Mouse (Mus musculus): ENCODE measurements around the gene Apoa5. TPM values are rescaled to one million over a fixed set of nuclear protein-coding genes. Genes with fewer than 3 reads are reported as not detected.
"Not testable (repeated sequence)": the region's sequence is repeated elsewhere in the genome, so short reads cannot be mapped to it uniquely, and the experiment has no call there.

Gene Apoa5
- polyA plus RNA-seq, 1 experiment: not detected

DNA sequence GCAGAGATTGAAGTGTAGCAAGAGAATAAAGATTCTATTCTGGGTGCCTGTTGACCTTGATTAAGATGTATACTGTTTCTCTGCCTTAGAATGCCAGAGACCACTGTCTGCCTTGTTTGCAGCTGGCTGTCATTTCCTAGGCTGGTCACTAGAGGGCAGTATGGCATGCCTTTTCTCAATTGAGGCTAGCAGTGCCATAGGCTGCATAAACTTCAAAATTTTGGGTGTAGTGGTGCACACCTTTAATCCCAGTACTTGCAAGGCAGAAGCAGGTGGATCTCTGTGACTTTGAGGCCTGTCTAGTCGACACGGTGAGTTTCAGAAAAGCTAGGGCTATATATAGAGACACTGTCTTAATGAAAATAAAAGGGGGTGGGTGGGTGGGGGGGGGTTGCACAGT, 33.7 kb downstream of the Apoa5 start:
- Histone ChIP-seq H3K9me3 (no peaks in the 10 kb centered on the region), H3K4me1 (no peaks in the 10 kb centered on the region; the same call in 1 of the 2 replicates), H3K27me3 (replicated peaks) (peaks cover 22% of the 10 kb centered on the region), H3K36me3 (replicated peaks; ENCODE audit: low read length) (peaks cover 26% of the 10 kb centered on the region), H3K4me3 (replicated peaks) (no peak overlapping the region)
- TF ChIP-seq GATA1 (IDR thresholded peaks at IDR 0.05; ENCODE audit: borderline replicate concordance, low read length) (no peak), FLI1 (IDR thresholded peaks at IDR 0.05; ENCODE audit: low read length) (no peak)

DNA sequence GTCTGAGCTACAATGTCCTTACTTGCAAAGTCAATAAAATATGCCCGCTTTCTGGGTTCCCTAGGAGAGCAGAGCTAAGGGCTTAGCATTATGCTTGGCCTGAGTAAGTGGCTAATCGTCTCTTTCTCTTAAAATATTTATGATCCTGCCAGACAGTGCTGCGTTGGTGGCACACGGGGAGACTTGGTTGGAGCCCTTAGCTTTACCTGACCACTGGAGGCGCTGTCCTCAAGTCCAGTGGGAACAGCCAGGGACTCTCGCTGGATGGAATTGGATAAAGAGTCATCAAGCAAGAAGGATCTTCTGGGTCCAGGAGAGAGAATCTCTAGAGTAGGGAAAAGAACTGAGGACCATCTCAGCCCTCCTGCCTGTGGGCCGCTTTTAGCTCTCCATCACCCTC, 40.7 kb downstream of the Apoa5 start:
- Histone ChIP-seq H3K27me3 (replicated peaks) (peaks cover 75% of the 10 kb centered on the region), H3K36me3 (replicated peaks; ENCODE audit: low read length) (no peaks in the 10 kb centered on the region), H3K9me3 (no peaks in the 10 kb centered on the region), H3K4me3 (replicated peaks) (no peak overlapping the region), H3K4me1 (peaks cover 11% of the 10 kb centered on the region)
- no peak for TF ChIP-seq FLI1 (IDR thresholded peaks at IDR 0.05; ENCODE audit: low read length)
- no peak for TF ChIP-seq GATA1 (IDR thresholded peaks at IDR 0.05; ENCODE audit: borderline replicate concordance, low read length)

DNA sequence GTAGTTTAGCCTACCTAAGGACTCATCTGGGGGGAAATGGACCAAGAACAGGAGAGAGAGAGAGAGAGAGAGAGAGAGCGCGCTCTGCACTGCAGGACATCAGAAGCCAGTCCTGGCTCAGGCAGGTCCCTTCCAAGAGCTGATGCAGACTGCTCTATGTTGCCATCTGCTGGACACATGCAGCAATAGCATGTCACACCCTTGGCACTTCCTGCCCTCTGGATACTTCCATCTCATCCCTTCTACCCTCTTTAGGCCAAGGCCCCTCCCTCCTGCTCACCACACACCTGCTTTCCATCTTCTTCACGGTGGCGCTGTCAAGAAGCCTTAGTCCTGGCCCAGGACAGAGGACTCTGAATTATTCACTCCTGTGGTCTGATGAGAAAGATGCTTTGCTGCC, 46.1 kb downstream of the Apoa5 start:
- Histone ChIP-seq H3K27me3 (replicated peaks) (peaks cover 71% of the 10 kb centered on the region), H3K9me3 (peaks cover 15% of the 10 kb centered on the region), H3K4me3 (replicated peaks) (peak overlapping the region; percentile 39), H3K4me1 (peaks cover 13% of the 10 kb centered on the region), H3K36me3 (replicated peaks; ENCODE audit: low read length) (no peaks in the 10 kb centered on the region)
- TF ChIP-seq GATA1 (IDR thresholded peaks at IDR 0.05; ENCODE audit: borderline replicate concordance, low read length) (no peak), FLI1 (IDR thresholded peaks at IDR 0.05; ENCODE audit: low read length) (no peak)

DNA sequence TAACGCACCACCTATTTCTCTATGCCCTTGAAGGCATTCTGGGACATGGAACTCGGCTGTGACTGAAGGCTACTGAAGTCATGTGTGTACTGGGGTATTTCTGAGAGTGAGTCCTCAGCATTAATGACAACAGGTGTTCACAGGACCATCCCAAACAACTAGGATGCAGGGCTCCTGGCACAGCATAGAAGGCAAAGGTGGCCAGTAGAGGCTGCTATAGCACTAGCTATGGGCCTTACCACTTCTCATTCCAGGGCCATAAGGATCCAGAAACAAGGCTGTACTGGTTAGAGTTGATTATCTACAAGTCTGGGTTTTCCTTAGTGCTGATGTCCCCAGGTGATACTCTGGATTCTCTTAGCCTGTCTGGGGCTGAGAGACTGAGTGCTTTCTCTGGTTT, 46.5 kb downstream of the Apoa5 start:
- Histone ChIP-seq H3K27me3 (replicated peaks) (peaks cover 69% of the 10 kb centered on the region), H3K36me3 (replicated peaks; ENCODE audit: low read length) (no peaks in the 10 kb centered on the region), H3K4me3 (replicated peaks) (no peak overlapping the region), H3K4me1 (peaks cover 12% of the 10 kb centered on the region), H3K9me3 (peaks cover 19% of the 10 kb centered on the region)
- TF ChIP-seq FLI1 (IDR thresholded peaks at IDR 0.05; ENCODE audit: low read length) (no peak), GATA1 (IDR thresholded peaks at IDR 0.05; ENCODE audit: borderline replicate concordance, low read length) (no peak)

DNA sequence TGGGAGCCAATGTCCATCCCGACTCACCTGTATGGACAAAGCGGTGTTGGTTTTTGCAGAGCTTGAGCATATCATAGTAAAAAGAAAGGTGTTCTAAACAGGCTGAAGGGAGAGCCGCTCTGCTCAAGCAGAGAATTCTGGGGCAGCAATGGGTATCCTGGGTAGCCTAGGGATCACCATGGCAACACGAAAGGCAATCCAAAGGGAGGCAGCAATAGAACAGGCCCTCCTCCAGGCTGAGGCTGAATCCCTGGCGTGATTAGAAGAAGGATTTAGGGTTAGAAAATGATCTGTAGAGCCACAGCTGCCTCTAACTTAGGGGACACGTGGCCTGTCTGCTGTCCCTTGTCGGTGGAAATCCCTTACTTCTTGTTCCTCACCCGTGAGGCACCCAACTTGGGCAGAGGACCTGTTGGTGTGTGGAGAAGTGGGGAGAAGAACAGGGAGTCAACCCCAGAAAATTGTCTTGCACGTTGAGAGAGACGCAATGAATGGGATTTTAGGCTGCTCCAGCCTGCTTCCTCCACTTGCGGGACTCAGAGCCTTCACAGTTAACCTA, 47.5 kb downstream of the Apoa5 start:
- H3K4me1 ChIP-seq: peaks cover 9% of the 10 kb centered on the region; the same call in 1 of the 2 replicates
- peaks cover 22% of the 10 kb centered on the region for H3K9me3 ChIP-seq
- no peak for TF ChIP-seq GATA1 (IDR thresholded peaks at IDR 0.05; ENCODE audit: borderline replicate concordance, low read length)
- TF ChIP-seq FLI1 (IDR thresholded peaks at IDR 0.05; ENCODE audit: low read length): no peak
- H3K4me3 ChIP-seq (replicated peaks): no peak overlapping the region
- H3K27me3 ChIP-seq (replicated peaks): peaks cover 66% of the 10 kb centered on the region
- no peaks in the 10 kb centered on the region for H3K36me3 ChIP-seq (replicated peaks; ENCODE audit: low read length)

DNA sequence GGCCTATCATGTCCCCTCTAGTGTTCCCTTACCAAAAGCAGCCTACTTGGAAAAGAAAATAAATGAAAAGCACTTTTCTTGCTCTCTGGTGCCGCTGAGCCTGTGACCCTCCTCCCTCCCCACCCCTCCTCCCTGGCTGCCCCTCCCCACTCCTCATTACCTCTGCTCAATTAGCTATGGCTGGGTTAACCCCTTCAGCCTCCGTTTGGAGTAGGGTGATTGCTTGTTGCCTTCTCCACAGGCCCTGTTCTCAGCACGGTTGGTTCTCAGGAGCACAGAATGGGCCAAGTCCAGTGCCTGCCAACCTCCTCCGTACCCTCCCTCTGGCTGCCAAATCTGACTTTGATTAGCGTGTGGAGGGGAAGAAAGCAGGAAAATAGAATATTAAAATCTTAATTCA, 48.0 kb downstream of the Apoa5 start:
- TF ChIP-seq GATA1 (IDR thresholded peaks at IDR 0.05; ENCODE audit: borderline replicate concordance, low read length) (no peak), FLI1 (IDR thresholded peaks at IDR 0.05; ENCODE audit: low read length) (no peak)
- H3K27me3 ChIP-seq (replicated peaks): peaks cover 63% of the 10 kb centered on the region
- H3K36me3 ChIP-seq (replicated peaks; ENCODE audit: low read length): no peaks in the 10 kb centered on the region
- H3K4me3 ChIP-seq (replicated peaks): no peak overlapping the region
- peaks cover 22% of the 10 kb centered on the region for H3K9me3 ChIP-seq
- H3K4me1 ChIP-seq: peaks cover 9% of the 10 kb centered on the region; the same call in 1 of the 2 replicates

DNA sequence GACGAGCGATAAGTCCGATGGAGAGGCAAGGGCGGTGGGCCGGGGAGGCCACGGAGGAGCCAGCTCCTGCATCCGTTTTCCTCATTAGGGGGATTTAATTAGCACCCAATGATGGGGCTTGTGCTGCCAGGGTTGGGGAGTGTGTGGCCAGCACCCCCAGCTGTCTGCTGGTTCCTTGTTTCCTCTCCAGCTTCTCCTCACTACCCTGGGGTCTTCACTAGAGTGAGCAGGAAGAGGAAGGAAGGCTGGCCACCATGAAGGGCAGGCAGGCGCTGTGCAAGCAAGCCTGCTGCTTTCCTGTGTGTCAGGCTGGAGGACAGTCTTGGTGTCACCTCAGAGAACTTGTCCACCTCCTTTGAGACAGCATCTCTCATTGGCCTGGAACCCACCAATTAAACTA, 48.5 kb downstream of the Apoa5 start:
- H3K4me3 ChIP-seq (replicated peaks): no peak overlapping the region
- peaks cover 63% of the 10 kb centered on the region for H3K27me3 ChIP-seq (replicated peaks)
- no peaks in the 10 kb centered on the region for H3K36me3 ChIP-seq (replicated peaks; ENCODE audit: low read length)

DNA sequence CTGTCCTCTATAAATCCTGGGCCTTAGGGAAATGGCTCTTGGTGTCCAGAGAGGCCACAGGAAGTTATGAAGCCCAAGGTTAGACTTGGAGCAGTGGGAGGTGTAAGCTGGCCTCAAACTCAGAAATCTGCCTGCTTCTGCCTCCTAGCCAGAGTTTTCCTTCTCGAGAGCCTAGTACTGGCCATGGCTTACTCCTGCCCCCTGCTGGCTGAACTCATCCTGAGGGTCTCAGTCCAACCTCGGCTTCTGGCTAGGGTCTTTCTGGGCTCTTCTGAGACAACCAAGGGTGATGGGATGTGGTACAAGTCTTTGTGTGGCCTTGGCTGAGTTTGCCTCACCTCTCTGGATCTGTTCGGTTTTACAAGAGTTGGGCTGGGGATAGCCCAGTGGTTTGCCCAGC, 49.5 kb downstream of the Apoa5 start:
- H3K4me3 ChIP-seq (replicated peaks): no peak overlapping the region
- H3K36me3 ChIP-seq (replicated peaks; ENCODE audit: low read length): no peaks in the 10 kb centered on the region
- H3K9me3 ChIP-seq: peaks cover 22% of the 10 kb centered on the region
- H3K4me1 ChIP-seq: peaks cover 9% of the 10 kb centered on the region; the same call in 1 of the 2 replicates
- H3K27me3 ChIP-seq (replicated peaks): peaks cover 63% of the 10 kb centered on the region
- TF ChIP-seq GATA1 (IDR thresholded peaks at IDR 0.05; ENCODE audit: borderline replicate concordance, low read length): no peak
- no peak for TF ChIP-seq FLI1 (IDR thresholded peaks at IDR 0.05; ENCODE audit: low read length)

More for the DNA sequence above, 48.5 kb downstream of the Apoa5 start:
- H3K9me3 ChIP-seq: peaks cover 22% of the 10 kb centered on the region
- peaks cover 9% of the 10 kb centered on the region; the same call in 1 of the 2 replicates for H3K4me1 ChIP-seq
- no peak for TF ChIP-seq GATA1 (IDR thresholded peaks at IDR 0.05; ENCODE audit: borderline replicate concordance, low read length)

DNA sequence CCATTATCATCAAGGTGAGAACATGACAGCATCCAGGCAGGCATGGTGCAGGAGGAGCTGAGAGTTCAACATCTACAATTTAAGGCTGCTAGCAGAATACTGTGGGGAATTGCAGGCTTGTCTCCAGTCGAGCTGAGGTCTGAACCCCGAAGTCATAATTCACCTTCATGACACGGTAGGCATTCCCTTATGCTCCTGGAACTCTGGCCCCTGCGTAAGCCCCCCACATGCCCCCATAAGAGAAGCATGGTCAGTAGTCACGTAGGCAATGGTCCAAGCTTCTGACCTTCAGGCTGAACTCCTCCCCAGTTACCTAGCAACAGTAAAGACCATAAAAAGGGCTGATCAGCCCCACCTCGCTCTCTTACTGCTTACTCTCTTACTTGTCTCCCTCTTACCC, 51.5 kb downstream of the Apoa5 start, which contains the start of gene 4931429L15Rik:
TSS of gene 4931429L15Rik (minus strand) at position 101 of the 400 bp plus-strand sequence.
- not testable (repeated sequence) for H3K4me1 ChIP-seq; H3K4me3 ChIP-seq (replicated peaks); H3K36me3 ChIP-seq (replicated peaks; ENCODE audit: low read length)
- peaks cover 61% of the 10 kb centered on the region for H3K27me3 ChIP-seq (replicated peaks)
- H3K9me3 ChIP-seq: peaks cover 22% of the 10 kb centered on the region

DNA sequence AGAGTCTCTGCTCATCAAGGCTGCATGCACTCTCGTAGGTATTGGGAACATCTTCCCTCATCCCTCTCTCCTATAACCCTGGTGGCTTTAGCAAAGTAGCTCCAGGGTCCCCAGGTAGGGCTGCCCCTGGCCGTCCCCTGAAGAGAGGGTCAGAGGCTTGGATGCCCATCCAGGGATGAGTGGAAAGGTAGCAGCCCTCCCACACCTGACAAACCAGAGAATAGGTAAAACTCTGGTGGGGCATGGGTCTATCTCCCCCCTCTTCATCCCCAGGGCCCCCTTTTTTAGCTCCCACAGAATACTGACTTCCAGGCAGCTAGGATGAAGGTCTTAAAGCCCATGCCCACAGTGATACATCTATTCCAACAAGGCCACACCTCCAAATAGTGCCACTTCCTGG, 52.0 kb downstream of the Apoa5 start:
- Histone ChIP-seq H3K4me1 (0 out of 2 replicates have a peak, but pooled peaks cover 3% of the 10 kb centered on the region), H3K36me3 (replicated peaks; ENCODE audit: low read length) (no peaks in the 10 kb centered on the region), H3K27me3 (replicated peaks) (peaks cover 60% of the 10 kb centered on the region), H3K9me3 (peaks cover 22% of the 10 kb centered on the region), H3K4me3 (replicated peaks) (no peak overlapping the region)
- TF ChIP-seq GATA1 (IDR thresholded peaks at IDR 0.05; ENCODE audit: borderline replicate concordance, low read length): no peak
- no peak for TF ChIP-seq FLI1 (IDR thresholded peaks at IDR 0.05; ENCODE audit: low read length)

Other genes starting within 250 kb of the Apoa5 start
- gene Apoa1, start 40.1 kb upstream of the Apoa5 start, polyA plus RNA-seq (2012; ENCODE audit: insufficient read depth, low replicate concordance): 1.4 and 1.8 TPM in 2 replicates
- not detected in 2 replicates for gene Apoc3, start 33.0 kb upstream of the Apoa5 start, polyA plus RNA-seq (2012; ENCODE audit: insufficient read depth, low replicate concordance)
- gene Apoa4, start 27.9 kb upstream of the Apoa5 start, polyA plus RNA-seq (2012; ENCODE audit: insufficient read depth, low replicate concordance): not detected in 2 replicates
- gene Zpr1, start 4.4 kb downstream of the Apoa5 start, polyA plus RNA-seq (2012; ENCODE audit: insufficient read depth, low replicate concordance): 4.3 and 19.8 TPM in 2 replicates
- gene Bud13, start 14.4 kb downstream of the Apoa5 start, polyA plus RNA-seq (2012; ENCODE audit: insufficient read depth, low replicate concordance): 4.0 and 8.1 TPM in 2 replicates
- gene 4931429L15Rik, start 51.4 kb downstream of the Apoa5 start, polyA plus RNA-seq (2012; ENCODE audit: insufficient read depth, low replicate concordance): not detected in 2 replicates